Mouse (Mus musculus) bone marrow macrophage, adult 2 months (primary cell): ENCODE measurements at regions not wholly inside any gene's neighbourhood (a gene's known extent, or its start where the extent isn't known, plus 50 kb on each side); places are given as distances from the start of the nearest gene placed in this dataset.

Experiments
- CTCF ChIP-seq: IDR thresholded peaks from 2 replicates; pipeline ENCODE4 v1.5.1; 2012; ENCODE audit warnings: low read depth, mild to moderate bottlenecking, low read length, moderate library complexity
- POLR2A ChIP-seq: IDR thresholded peaks from 2 replicates; pipeline ENCODE4 v1.6.1; 2012; ENCODE audit warnings: mild to moderate bottlenecking, low read depth, low read length, borderline replicate concordance

DNA sequence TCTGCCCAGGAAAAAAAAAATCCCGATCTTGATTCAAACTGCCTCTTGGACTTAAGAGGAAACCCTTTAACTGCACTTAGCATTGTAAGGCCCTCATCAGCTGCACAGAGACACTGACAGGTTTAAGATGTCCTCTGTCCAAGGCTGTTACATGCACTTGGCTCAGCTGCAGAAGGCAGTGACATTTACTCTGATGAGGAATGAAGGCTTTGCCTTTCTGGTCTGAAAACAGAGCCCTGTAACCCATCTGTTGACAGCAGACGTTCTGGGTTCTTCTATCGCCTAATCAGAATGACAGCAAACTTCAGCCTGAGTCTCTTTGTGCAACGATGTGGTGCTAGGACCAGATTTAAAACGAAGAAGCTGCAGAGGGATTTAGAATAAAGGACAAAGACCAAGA is 246.9 kb upstream of the Ercc4 start:
- no peak for TF ChIP-seq CTCF
- TF ChIP-seq POLR2A = no peak
